Mouse (Mus musculus) monocyte, adult 5-6 weeks (primary cell): ENCODE measurements around the gene Olfr305. TPM values are rescaled to one million over a fixed set of nuclear protein-coding genes. Genes with fewer than 3 reads are reported as not detected.
"Not testable (repeated sequence)": the region's sequence is repeated elsewhere in the genome, so short reads cannot be mapped to it uniquely, and the experiment has no call there.

Experiments
- ATAC-seq: fragments of 153-309, 156-312 bp; replicated peaks from 2 replicates; pipeline ENCODE4 v1.8.0; 2017; ENCODE audit warnings: mild to moderate bottlenecking; ENCODE audit not compliant: low TSS enrichment, insufficient number of reproducible peaks, severe bottlenecking, poor library complexity, low FRiP score
- total RNA-seq: library from RNA; stranded (forward); fragments of 200-1000, 200-491, 200-594 nt; gene quantifications from 3 replicates; pipeline ENCODE4 v1.2.3, GENCODE M21; 2017

The Olfr305 gene
- not detected in 3 replicates for total RNA-seq

DNA sequence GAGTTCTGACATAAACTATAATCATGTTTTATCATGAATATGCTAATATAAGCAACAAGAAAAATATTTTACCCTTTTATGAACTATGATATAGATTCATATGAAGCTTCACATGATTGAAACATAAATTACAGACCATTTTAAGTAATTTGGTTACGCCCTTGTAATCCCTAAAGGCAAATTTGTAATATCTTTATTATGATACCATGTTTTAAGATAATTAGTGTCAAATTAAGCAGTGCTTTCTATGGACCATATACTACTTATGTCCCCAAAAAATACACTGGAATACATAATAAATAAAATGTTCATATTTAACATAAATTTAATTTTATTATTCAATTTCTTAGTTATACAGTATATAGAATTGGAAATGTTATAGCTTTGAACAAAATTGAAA lies at the start of gene Olfr305:
Olfr305 (minus strand) TSS at position 101 of the 400 bp plus-strand sequence.
- ATAC-seq = no peak

DNA sequence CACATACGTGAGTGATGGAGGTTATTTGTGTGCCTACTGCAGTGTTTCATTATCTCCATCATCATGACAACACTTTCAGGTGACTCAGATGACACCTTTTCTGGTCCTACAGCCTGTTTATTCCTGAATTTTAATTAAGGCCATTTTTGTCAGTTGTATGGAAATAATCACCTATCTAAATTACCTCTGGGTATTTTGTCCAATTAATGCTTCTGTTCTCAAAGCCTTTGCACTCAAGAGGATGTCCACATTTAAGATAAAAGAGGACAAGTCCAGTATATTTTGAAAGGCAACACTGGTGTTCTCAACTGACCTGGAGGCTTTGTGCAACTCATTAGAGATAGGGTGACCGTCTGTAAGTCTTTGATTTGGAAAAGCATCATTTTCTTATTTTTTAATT lies 36.8 kb upstream of the Olfr305 start, which contains the start of gene Olfr301:
Olfr301 (plus strand) TSS at position 301 of the 400 bp plus-strand sequence.
- no peak for ATAC-seq

DNA sequence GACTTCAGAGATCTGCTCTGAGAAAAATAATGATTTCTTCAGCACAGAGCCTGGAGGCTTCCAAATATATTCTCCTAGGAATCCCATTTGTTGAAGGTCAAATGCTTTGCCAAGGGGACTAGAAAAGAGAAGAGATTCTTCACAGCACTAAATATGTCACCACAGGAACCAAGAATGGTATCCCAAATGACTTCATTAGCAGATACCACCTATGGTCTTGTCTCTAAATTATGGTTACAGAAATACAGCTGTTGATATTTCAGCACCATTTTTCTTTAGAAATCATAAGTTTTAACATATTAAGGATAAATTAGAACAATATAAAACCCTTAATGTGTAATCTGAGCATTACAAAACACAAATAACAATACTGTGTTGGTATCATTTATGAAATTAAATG lies 31.0 kb upstream of the Olfr305 start, which contains the start of gene Olfr303:
Olfr303 (minus strand) TSS at position 101 of the 400 bp plus-strand sequence.
- ATAC-seq = no peak

DNA sequence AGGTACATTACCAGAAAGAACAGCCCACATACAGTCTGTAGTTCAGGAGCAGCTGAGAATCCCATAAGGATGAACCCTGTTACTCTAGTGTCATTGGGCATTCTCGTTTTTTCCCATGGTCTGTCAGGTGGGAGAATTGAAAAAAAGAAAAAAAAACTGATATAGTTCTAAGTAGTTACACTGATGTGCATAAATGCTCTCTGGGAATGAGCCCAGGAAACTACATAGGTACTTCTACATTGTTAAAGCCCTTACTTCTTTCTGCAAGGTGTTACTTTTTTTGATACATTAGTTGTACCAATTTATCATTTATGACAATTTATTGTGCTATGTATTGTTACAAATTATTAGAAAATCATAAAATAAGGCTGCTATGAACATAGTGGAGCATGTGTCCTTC lies 19.8 kb upstream of the Olfr305 start, which contains the start of gene Olfr304:
Olfr304 (minus strand) TSS at position 101 of the 400 bp plus-strand sequence.
- no peak for ATAC-seq

DNA sequence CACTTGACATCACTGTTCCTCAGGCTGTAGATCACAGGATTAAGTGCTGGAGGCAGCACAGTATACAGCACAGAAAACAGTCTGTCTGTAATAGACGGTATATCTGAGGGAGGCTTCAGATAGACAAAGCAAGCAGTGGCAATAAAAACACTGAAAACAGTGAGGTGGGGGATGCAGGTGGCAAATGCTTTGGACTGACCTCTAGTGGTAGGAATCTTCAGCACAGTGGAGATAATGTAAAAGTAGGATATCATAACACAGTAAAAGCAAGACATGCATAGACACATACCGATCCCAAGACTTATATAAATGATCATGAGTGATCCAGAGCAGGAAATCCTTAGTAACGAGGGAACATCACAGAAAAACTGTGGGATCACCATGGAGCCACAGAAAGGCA lies 19.0 kb upstream of the Olfr305 start:
- no peak for ATAC-seq

DNA sequence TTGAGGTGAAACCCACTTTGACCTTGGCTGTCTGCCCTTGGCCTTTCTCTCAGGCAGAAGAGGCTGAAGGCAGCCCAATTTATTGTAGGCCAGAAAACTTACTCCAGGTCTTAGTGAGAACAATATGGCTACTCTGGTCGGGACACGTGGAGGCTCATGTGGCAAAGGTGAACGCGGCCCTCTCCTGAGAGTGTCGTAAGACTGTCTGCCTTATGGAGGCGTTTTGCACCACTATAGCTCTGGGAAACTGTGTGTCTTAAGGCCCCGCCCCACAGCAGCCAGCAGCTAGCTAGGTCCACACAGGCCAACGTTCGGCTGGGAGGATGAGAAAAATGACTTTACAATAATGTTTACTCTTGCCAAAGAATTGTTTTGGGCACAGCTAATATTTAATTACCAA lies 20.4 kb downstream of the Olfr305 start:
- ATAC-seq = not testable (repeated sequence)

GRCm38 (mm10) chr7:86344253-86344652 lies 22.5 kb downstream of the Olfr305 start:
- ATAC-seq = no peak

DNA sequence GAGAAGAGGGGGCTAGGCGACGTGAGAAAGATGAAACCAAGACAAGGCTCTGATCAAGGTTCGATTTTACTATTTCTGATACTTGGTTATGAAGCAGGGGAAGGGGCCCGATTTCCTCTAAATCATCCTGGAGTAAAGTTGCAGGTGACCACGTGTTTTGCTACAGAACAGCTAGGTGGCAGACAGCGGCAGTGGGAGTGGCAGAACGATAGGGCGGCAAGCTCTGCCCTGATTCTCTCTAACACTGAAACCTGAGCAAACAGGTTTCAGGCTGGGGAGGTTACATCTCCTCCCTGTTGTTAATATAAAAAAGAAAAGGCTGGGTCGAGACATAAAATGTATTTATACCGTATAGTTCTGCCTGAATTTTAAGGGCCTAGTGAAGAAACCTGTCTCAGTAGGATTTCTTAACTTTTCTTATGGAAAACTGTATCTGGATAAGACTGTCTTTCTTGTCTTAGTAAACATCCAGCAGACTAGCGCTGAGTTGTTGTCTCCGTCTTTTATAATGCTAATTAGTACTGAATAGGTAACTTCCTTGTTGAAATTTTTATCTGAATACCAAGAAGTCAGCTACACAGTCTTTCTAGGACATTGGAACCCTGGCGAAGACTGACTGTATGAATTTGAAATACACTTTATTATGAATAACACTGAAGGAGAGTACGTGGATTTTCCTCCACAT lies 23.7 kb downstream of the Olfr305 start:
- no peak for ATAC-seq

- no peak for ATAC-seq
Observed at GRCm38 (mm10) chr7:86337486-86337885, 29.2 kb downstream of the Olfr305 start, which contains the start of gene Olfr307. Gene Olfr307 (minus strand): TSS chr7:86337586.

GRCm38 (mm10) chr7:86325530-86325929 lies 41.2 kb downstream of the Olfr305 start, which contains the start of gene Olfr308:
Gene Olfr308 (minus strand): TSS chr7:86325630.
- no peak for ATAC-seq

DNA sequence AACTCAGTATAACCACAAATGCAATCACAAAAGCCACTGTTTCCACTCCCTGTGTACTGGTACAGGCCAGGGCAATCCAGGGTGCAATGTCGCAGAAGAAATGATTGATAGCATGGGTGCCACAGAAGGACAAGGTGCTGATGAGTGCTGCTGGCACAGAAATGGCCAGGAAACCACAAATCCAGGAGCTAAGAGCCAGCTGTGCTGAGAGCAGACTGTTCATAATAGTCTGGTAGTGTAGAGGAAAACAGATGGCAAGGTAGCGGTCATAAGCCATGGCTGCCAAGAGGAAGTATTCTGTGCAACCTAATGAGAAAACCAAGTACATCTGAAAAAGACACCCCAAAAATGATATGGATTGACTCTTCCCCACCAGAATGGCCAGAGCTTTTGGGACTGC lies 45.4 kb downstream of the Olfr305 start:
- no peak for ATAC-seq

DNA sequence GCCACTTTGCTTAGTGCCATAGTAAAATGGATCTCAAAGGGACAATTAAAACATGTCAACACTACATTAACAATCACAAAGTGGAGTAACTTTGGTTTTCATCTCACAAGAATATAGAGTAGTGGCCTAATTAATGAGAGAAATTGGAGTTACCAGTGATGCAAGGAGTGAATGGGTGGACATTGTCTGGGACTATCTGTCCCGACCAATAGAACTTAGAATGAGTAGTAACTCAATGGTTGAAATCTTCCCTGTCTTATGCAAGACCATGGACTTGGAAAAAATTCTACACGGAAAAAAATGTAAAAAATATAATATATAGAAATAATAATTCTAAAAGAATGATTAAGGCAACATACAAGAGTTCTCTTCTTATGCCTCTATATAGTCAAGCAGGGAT lies 53.1 kb downstream of the Olfr305 start, which contains the start of gene Olfr309:
Olfr309 (minus strand) TSS at position 101 of the 400 bp plus-strand sequence.
- ATAC-seq = no peak

Other genes starting within 250 kb of the Olfr305 start
- gene Vmn2r75, start 195.2 kb downstream of the Olfr305 start, total RNA-seq = not detected in 3 replicates
- not detected in 3 replicates for gene Vmn2r76, start 120.6 kb downstream of the Olfr305 start, total RNA-seq
- gene Olfr310, start 89.8 kb downstream of the Olfr305 start, total RNA-seq = not detected in 3 replicates
- gene Olfr309, start 53.2 kb downstream of the Olfr305 start, total RNA-seq = not detected in 3 replicates
- not detected in 3 replicates for gene Olfr308, start 41.3 kb downstream of the Olfr305 start, total RNA-seq
- not detected in 3 replicates for gene Olfr307, start 29.3 kb downstream of the Olfr305 start, total RNA-seq
- gene Olfr304, start 19.7 kb upstream of the Olfr305 start, total RNA-seq = not detected in 3 replicates
- not detected in 3 replicates for gene Olfr303, start 30.9 kb upstream of the Olfr305 start, total RNA-seq
- gene Olfr301, start 36.9 kb upstream of the Olfr305 start, total RNA-seq = not detected in 3 replicates
- 0.21 TPM in 1 of 3 replicates, not detected in the others for gene Olfr299, start 93.0 kb upstream of the Olfr305 start, total RNA-seq
- gene Olfr298, start 125.6 kb upstream of the Olfr305 start, total RNA-seq = not detected in 3 replicates
- not detected in 3 replicates for gene Olfr297, start 153.0 kb upstream of the Olfr305 start, total RNA-seq
- not detected in 3 replicates for gene Olfr295, start 216.9 kb upstream of the Olfr305 start, total RNA-seq
- gene Olfr294, start 249.7 kb upstream of the Olfr305 start, total RNA-seq = not detected in 3 replicates